Mouse (Mus musculus): Measurements from ENCODE around the gene Rom1.
A peak's percentile ranks its signal among the peaks of the same experiment; 100 is the strongest.
"Not testable (repeated sequence)": the region's sequence is repeated elsewhere in the genome, so short reads cannot be mapped to it uniquely, and the experiment has no call there.

Rom1 gene

DNA sequence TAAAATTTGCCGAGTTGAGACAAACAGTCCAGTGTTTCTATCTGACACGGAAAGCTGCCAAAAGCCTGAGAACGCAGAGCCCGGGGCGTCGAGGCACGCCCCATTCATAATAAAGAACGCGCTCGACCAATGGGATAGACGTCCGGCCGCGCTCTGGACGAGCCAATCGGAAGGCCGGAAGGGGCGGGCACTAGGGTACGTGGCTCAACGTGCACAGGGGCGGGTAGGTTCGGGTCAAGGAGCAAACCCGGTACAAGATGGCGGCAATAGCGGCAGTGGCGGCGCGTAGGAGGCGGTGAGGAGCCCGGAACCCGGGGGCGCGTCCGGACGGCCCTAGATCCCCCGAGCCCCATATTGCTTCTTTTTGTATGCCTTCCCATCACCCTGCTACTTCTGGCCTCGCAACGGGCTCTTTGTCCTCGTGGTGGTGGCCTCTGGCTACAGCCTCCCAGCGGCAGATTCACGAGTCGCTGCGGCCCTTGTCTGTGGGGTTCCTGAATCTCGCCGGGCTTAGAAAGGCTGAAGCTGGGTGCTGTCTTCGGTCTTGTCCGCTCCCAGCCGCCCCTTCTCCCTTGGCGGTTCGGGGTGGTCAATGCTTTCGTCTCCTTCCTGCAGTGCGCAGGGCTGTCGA, 31.2 kb downstream of the Rom1 start, which contains the start of gene Ganab:
TSS of gene Ganab (plus strand) at position 207 of the 631 bp plus-strand sequence.
- peak; percentile 80 for DNase-seq (ENCODE audit: low read depth)

DNA sequence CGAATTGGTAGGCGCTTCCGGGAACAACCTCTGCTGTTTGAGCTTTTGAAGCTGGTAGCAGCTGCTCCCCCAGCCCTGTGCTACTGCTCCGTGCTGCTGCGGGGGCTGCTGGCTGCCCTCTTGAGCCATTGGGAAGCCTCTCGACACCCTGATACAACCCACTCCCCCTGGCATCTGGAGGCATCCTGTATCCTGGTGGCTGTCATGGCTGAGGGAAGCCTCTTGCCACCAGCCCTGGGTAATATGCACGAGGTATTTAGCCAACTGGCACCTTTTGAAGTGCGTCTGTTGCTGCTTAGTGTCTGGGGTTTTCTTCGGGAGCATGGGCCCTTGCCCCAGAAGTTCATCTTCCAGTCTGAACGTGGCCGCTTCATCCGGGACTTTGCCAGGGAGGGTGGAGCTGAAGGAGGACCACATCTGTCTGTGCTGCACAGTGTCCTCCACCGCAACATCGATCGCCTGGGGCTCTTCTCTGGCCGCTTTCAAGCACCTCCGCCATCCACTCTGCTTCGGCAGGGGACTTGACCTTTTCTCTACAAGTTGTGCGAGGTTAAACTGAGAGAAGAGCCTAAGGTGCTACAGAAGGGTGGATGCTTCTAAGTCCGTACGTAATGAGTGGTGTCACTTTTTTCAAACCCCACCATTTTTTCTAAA, 31.8 kb downstream of the Rom1 start:
- not testable (repeated sequence) for DNase-seq (ENCODE audit: low read depth)

GRCm38 (mm10) chr19:8896231-8896630, 32.9 kb downstream of the Rom1 start:
- DNase-seq (ENCODE audit: low read depth), result not testable (repeated sequence)

DNA sequence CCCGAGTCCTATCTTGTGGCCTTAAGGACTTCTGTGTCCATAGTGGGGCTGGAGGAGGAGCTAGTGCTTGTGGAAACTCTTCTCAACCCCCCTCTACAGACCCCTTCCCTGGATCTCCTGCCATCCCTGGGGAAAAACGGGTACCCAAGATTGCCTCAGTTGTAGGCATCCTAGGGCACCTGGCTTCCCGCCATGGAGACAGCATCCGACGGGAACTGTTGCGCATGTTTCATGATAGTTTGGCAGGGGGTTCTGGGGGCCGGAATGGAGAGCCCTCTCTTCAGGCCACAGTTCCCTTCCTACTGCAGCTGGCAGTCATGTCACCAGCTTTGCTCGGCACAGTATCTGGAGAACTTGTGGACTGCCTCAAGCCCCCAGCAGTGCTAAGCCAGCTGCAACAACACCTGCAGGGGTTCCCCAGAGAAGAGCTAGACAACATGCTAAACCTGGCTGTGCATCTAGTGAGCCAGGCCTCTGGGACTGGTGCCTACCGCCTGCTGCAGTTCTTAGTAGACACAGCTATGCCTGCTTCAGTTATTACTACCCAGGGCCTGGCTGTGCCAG, 33.7 kb downstream of the Rom1 start:
- DNase-seq (ENCODE audit: low read depth), result no peak

DNA sequence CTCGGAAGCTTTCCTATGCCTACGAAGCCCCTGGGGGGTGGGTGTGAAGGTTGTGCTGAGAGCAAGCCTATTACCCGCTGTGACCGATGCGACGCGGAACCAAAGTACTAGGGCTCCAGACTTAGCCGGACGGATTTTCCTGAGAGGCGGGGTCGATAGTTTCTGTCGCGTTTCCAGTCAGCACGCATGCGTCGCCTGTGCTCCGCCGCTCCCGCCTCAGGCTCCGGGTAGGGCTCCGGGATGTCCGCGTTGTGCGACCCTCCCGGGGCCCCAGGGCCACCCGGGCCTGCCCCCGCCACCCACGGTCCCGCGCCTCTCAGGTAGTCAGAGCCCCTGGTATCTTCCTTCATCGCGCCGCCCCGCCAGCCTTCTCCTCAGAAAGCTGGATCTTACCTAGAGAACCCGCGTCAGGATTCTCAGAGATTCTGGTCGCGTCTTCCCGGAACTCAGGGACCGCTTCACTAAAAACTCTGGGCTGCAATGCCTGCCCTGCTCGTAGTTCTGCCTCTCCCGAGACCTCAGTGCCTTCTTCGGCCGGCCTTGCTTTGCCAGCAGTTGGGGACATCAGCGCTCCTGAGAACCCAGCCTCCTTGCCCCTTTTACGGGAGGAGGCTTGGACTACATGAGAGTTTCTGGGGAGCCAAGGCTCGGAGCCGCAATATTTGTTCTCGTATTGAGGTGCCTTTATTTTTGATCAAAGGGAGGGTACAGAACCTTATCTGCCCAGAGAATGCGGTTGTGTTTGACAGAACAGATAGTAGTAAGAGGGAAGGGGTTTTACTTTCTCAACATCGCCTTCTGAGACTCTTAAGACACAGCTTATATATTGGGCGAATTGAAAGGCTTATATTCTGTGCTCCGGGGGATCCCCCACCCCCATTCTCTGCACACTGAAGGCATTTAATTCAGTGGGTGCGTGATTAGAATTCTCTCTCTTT, 36.1 kb downstream of the Rom1 start, which contains the start of gene Ints5:
TSS of gene Ints5 (plus strand) at position 177 of the 938 bp plus-strand sequence.
- no peak for DNase-seq (ENCODE audit: low read depth)

- peak; percentile 79 for DNase-seq (ENCODE audit: low read depth)
Observed at GRCm38 (mm10) chr19:8888511-8889385, 40.4 kb downstream of the Rom1 start, which contains the start of the genes 1810009A15Rik and Gm49416. TSS of gene 1810009A15Rik (plus strand) at chr19:8888853. TSS of gene Gm49416 (plus strand) at chr19:8888926.

DNA sequence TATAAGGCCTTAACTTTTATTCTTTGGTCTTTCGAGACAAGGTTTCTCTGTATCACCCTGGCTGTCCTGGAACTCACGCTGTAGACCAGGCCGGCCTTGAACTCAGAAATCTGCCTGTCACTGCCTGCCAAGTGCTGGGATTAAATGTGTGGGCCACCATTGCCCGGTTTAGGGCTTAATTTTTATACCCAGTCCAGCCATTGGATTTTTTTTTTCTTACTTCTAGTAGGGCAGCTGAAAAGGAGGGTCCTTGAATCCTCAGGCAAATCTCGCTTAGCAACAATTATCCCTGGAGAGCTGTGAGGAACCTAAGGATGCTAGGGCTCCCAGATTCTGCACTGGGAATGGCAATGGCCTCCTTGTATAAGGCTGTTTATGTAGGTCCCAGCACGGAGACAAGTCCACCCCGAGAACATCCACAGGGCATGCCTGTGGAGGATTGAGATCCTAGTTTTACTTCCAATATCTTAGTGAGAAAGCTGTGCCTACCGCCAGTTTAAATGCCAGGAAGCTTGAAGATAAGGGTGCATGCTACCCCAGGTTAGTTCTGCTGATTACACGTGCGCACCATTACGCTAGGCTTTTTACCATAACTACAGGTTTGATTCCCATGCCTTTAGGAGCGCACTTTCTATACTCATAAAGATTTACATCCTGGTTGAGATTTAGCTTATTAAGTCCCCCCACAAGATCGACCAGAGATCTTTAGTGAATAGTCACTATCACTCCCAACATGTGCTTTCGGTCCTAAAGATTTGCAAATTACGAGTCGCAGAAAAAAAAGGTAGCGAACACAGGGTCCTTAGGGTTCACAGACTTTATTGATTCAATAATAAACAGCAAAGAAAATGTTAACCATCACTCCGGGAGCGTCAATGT, 41.3 kb downstream of the Rom1 start:
- DNase-seq (ENCODE audit: low read depth), result no peak

DNA sequence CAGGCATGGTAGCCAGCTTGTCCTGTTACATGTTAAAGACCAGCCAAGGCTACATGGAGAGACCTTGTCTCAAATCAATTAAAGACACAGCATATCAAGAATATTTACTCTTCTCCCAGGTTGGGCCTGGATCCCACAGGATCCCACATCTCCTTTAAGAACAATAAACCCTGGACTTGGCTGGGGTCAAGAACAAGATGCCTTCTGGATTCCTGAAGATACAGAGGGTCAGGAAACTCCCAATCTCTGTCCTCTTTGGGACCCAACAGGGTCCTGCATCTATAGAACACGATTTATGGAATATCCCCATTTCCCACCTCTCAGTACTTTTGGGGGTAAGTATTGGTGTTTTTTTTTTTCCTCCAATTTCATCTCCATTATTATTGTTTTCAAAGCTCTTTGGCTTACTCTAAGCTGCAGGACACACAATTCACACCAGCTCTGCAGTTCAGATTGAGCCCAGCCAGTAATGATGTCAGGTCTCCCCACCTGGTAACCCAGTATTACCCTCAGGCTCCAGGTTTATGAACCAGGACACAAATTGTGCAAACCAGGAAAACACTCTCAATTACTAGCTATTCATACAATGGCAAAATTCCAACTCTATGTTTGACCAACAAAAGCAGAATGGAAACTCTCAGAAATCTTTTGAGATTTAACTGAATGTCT, 42.1 kb downstream of the Rom1 start:
- DNase-seq (ENCODE audit: low read depth), result no peak

GRCm38 (mm10) chr19:8883616-8884015, 45.5 kb downstream of the Rom1 start, which contains the start of the genes Lbhd1 and Gm49403:
TSS of gene Lbhd1 (plus strand) at chr19:8883732.
TSS of gene Gm49403 (plus strand) at chr19:8883930.
- DNase-seq (ENCODE audit: low read depth), result no peak

GRCm38 (mm10) chr19:8881034-8881392, 48.1 kb downstream of the Rom1 start:
- DNase-seq (ENCODE audit: low read depth), result no peak

GRCm38 (mm10) chr19:8880311-8881033, 48.7 kb downstream of the Rom1 start, which contains the start of gene Uqcc3:
TSS of gene Uqcc3 (minus strand) at chr19:8880923.
- DNase-seq (ENCODE audit: low read depth), result peak; percentile 67
